In the genomic region with DNA sequence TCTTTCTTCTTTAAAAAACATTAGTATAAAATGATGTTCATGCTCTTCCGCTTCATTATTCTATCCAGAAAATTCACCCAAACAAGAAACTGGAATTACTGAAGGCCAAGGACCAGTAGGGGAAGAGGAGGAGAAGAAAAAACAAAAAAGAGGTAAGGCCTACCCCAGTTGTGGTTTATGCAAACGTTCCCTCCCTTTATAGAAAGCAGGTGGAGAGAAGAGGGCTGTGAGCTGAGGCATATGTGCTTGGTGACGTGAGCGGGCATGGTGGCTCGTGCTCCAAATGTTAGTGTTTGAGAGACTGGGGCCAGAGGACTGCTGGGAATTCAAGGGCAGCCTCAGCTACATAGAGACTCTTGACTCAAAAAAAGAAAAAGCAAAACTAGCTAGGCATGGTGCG, we compare ENCODE assay signal across 28 mouse cellular contexts. TPM values are rescaled to one million over a fixed set of nuclear protein-coding genes. Genes with fewer than 3 reads are reported as not detected.
"Had no signal": no experiment of that assay in that cellular context is flagged by ENCODE, and none has a peak within 500 bp of the region (broad histone marks: within the 10 kb centered on the region; RNA-seq: fewer than 3 reads in every experiment).

No protein-coding gene starts in this region.

- ATAC-seq: hindbrain, postnatal 0 days; intestine, embryonic 16.5 days had no signal

- DNase-seq: gastrocnemius, adult 2 months; gastrocnemius, postnatal 10 days; gastrocnemius, postnatal 25 days; heart, adult 18-20 months; heart, postnatal 10 days; heart, postnatal 4 days; kidney, adult 11 months; kidney, adult 2 months; kidney, adult 9 months; kidney, postnatal 14 days; kidney, postnatal 36 days; layer of hippocampus, adult 9-11 months; layer of hippocampus, postnatal 36 days; left cerebral cortex, postnatal 4 days had no signal

- H3K9ac ChIP-seq: heart, embryonic 12.5 days; hindbrain, embryonic 12.5 days; hindbrain, embryonic 14.5 days; kidney, embryonic 15.5 days; limb, embryonic 13.5 days; limb, embryonic 15.5 days had no signal

- H3K4me3 ChIP-seq: gastrocnemius, adult 2 months; heart, embryonic 10.5 days; heart, embryonic 12.5 days; hindbrain, embryonic 10.5 days; hindbrain, embryonic 12.5 days; kidney, embryonic 15.5 days; limb, embryonic 13.5 days; limb, embryonic 15.5 days had no signal

- H3K9me3 ChIP-seq: heart, embryonic 10.5 days; heart, embryonic 12.5 days; hindbrain, embryonic 10.5 days; hindbrain, embryonic 12.5 days; kidney, embryonic 15.5 days; limb, embryonic 13.5 days; limb, embryonic 15.5 days had no signal

- H3K27me3 ChIP-seq: heart, embryonic 12.5 days; hindbrain, embryonic 12.5 days; kidney, embryonic 15.5 days; limb, embryonic 13.5 days; limb, embryonic 15.5 days had no signal

- H3K27ac ChIP-seq: gastrocnemius, adult 2 months; heart, embryonic 10.5 days; hindbrain, embryonic 10.5 days; hindbrain, embryonic 12.5 days; hindbrain, embryonic 14.5 days; hindbrain, postnatal 0 days; kidney, embryonic 15.5 days; kidney, postnatal 0 days; limb, embryonic 13.5 days; limb, embryonic 15.5 days had no signal

- H3K4me2 ChIP-seq: heart, embryonic 12.5 days; hindbrain, embryonic 12.5 days; hindbrain, embryonic 14.5 days; kidney, embryonic 15.5 days; limb, embryonic 13.5 days; limb, embryonic 15.5 days had no signal

- H3K4me1 ChIP-seq: heart, embryonic 10.5 days; heart, embryonic 12.5 days; hindbrain, embryonic 10.5 days; hindbrain, embryonic 12.5 days; kidney, embryonic 15.5 days; limb, embryonic 13.5 days; limb, embryonic 15.5 days had no signal

RNA-seq across cellular contexts. Expression of a gene that starts 5.1 kb away (rescaled TPM):
- total RNA-seq: gastrocnemius, postnatal 25 days; granulocyte monocyte progenitor cell, adult 5-6 weeks had no signal
- polyA plus RNA-seq: large intestine, adult 2 months had no signal

RNA-seq across cellular contexts. Expression of a gene that starts 42.3 kb away (rescaled TPM):
- total RNA-seq: granulocyte monocyte progenitor cell, adult 5-6 weeks had no signal
- polyA plus RNA-seq: heart, embryonic 10.5 days; hindbrain, embryonic 10.5 days; liver, adult 2 months had no signal
